Mouse (Mus musculus): ENCODE data around the gene Ncbp3.

- TF ChIP-seq GATA1 (IDR thresholded peaks at IDR 0.05; ENCODE audit: borderline replicate concordance, low read length) (no peak), CTCF (IDR thresholded peaks at IDR 0.05; ENCODE audit: low read depth, low read length) (no peak), POLR2AphosphoS5 (IDR thresholded peaks at IDR 0.05; ENCODE audit: insufficient replicate concordance, low read depth, low read length) (no peak)
These were observed 61.5 kb downstream of the Ncbp3 start for GRCm38 (mm10) chr11:73108898-73109625.
